Mouse (Mus musculus) T-cell, adult 2 months (primary cell): ENCODE measurements around the gene Olfr551.
"Not testable (repeated sequence)": the region's sequence is repeated elsewhere in the genome, so short reads cannot be mapped to it uniquely, and the experiment has no call there.

Experiments
- DNase-seq: peaks from one replicate; pipeline ENCODE4 v3.0.0; 2022; ENCODE audit warnings: low spot score

The Olfr551 gene

GRCm38 (mm10) chr7:102591786-102592185 lies at the start of gene Olfr551:
Gene Olfr551, minus strand, starts transcription at chr7:102591886.
- DNase-seq: no peak

GRCm38 (mm10) chr7:102638132-102638531 lies 46.4 kb upstream of the Olfr551 start, which contains the start of gene Olfr554:
Gene Olfr554, plus strand, starts transcription at chr7:102638432.
- DNase-seq: no peak

DNA sequence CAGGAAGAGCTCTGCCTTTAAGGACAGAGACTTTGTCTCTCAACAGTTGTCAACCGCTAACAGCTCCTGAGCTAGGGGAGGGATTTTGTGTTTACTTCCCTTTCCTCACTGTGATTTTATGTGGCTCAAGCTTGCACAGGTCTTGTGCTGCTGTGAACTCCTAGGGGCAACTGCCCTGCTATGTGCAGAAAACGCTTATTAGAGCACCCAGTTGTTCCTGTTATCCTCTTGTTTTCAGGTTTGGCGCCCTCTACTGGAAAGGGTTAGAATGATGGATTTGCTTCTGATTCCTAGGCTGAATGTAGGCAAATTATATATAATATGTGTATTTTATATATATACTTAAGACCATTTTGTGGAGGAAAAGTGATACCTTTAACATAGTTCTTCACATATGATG lies 45.0 kb upstream of the Olfr551 start:
- peak; percentile 41 for DNase-seq

DNA sequence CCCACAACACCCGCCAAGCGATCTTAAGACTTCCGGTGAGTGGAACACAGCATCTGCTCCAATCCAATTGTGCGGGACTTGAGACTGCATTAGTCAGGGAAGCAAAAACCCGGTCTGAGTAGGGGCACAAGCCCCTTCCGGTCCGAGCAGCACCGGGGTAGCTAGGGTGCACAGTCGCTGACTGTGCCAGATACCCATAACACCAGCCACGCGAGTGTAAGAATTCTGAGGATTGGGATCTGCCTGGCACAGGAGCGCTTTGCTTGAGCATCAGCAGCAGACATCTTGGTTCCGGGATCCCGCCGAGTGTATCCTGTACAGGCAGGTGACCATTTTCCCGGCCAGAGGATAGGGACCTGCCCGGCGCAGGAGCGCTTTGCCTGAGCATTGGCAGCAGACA lies 28.7 kb upstream of the Olfr551 start:
- DNase-seq: not testable (repeated sequence)

DNA sequence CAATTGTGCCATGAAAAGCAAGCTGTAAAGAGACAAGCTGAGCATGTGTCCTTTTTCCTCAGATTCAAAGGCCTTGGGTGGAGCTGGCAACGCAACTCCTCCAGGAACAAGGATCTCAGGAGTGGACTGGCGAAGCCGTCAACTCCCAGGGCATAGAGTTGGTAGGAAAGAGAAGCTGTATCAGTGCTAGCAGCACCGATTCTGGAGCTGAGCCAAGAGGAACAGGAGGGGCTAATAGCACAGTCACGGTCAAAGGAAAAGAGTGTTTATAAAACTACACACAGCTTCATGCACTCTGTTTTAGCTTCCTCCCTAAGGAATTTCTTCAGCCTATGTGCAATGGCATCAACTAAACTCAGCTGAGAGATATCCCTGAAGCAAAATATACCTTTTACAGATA lies 27.9 kb upstream of the Olfr551 start:
- DNase-seq: no peak

DNA sequence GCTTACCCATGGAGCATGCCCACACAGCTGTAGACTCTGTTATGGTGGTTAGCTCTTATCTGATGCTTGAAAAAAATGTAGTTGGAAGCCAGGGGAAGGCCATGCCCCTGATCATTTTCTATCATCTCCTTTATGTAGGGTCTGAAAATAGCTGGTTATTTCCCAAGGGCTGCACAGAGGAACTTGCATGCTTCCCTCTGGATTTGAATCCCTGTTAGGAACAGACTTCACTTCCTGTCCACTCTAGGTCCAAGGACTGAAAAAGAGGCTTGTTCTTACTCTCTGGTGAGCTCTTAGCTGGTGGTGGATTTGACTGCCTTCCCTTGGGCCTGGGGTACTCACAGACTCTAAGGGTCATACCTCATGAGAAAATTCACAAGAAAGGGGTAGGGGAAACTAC lies 26.4 kb upstream of the Olfr551 start, which contains the start of gene Olfr553:
Olfr553 (minus strand) TSS at position 101 of the 400 bp plus-strand sequence.
- no peak for DNase-seq

DNA sequence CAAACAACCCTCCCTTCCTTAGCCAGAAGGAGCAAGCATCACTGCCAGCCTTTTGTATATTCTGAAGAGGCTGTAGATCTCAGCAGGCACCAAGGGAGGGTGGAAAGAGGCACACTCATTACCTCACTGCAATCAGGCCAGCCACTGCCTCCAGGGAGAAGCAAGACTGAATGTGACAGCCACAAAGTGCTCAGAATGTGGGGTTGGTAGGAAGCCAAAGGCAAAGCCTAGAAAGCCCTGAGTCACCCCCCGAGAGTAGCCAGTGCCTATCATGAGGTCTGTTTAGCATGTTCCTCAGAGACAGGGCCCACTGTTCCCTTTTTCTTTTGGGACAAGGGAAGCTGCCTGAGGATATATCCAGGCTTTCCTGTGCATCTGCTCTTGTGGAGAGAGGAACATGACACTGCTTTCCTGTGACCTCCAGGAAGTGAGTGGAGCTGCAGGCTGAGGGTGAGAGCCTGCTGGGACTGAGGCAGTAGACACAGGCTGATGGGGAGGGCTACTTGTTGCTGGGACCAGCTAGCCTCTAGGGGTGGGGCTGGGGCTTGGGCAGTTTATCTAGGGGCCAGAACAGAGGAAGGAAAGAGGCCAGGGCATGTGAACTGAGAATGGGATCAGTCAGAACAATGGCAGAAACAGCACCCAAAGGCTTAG lies 5.8 kb upstream of the Olfr551 start, which contains the start of gene Olfr552:
Olfr552 (plus strand) TSS at position 393 of the 654 bp plus-strand sequence.
- no peak for DNase-seq

DNA sequence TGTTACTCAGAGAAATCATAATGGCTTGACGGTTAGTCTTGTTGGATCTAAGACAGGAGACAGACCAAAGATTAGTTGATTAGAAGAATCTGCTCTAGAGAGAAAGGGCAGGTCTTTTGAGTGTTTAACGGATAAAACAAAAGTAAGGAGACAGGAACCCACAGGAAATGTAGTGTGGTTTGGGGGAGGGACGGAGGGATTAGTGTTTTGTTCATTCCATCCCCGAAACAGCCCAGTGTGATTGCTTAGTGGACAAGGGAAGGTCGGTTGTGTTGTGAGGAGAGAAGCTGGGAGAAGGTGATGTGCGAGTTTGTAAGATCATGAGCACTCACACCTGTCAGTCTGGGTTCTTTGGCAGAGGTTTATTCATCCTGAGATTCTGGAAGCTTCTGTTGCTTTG lies 15.7 kb downstream of the Olfr551 start:
- no peak for DNase-seq

- no peak for DNase-seq
Measured at GRCm38 (mm10) chr7:102573174-102573830, 18.4 kb downstream of the Olfr551 start.

GRCm38 (mm10) chr7:102571142-102571541 lies 20.5 kb downstream of the Olfr551 start, which contains the start of gene Olfr550:
Gene Olfr550, plus strand, starts transcription at chr7:102571442.
- DNase-seq: no peak

GRCm38 (mm10) chr7:102566219-102566618 lies 25.5 kb downstream of the Olfr551 start:
- no peak for DNase-seq

DNA sequence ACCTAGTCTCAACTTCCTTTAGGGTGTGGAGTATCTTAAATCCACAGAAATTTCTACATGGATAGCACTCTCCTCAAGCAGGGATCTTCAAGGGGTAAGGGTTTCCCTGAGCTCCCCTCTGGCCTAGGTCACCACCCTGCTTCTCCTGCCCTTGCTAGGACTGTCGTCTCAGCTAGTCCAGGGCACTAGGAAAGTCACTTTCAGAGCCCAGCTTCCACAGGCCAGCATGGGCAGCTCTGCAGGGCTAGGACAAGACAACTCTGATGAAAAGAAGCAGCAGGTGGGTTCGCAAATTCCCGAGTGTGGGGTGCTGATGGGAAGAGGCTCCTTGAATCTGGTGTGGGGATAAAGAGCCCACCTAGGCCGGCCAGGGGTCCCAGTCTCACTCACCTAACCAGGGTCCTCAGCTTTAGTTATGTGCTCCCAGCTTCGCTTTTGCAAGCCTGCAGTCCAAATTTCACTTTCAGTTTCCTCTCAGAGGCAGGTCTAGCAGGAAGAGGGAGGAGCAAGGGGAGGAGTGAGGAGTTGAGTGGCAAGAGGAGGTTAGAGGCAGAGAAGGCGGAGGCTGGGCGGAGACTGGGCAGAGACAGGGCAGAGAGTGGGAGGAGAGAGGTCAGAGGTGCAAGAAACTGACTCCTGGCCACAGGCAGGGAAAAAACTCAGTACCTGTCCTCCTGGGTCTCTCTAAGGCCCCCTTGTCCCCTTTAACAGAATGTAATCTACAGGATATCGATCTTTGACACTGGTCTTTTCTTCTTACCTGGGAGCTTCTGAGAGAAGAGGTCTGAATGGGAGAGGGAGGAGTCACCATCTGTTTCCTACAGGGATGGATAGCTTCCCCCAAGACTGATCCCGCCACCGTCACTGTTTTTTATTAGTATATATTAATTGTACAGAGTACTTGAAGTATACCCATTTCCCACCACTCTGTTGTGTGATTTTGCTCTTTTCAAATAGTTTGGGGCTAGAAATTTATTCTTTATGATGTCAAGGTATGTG lies 26.4 kb downstream of the Olfr551 start, which contains the start of gene Trim21:
Trim21 (minus strand) TSS at position 488 of the 999 bp plus-strand sequence.
- peak; percentile 85 for DNase-seq

DNA sequence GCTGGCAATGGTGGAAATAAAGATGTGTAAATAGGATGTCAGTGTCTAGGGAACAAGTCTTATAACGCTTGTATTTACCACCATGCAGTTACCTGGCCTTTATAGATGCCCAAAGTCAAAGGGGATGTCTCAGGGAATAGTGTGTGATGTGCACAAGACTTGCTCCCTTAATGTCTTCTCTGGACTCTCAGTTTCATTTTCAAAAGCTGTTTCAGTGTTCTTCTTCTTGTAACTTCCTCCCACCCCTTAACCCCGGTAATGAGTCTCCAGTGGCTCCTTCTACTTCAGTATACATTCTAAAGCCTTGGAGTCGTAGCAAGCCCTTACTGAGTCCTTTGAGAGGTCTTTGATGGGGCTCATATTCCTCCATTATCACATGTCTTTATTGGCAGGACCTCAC lies 38.4 kb downstream of the Olfr551 start:
- DNase-seq: no peak

- DNase-seq: no peak
Measured at GRCm38 (mm10) chr7:102549570-102549969, 42.1 kb downstream of the Olfr551 start, which contains the start of gene Olfr549. Gene Olfr549, plus strand, starts transcription at chr7:102549870.

DNA sequence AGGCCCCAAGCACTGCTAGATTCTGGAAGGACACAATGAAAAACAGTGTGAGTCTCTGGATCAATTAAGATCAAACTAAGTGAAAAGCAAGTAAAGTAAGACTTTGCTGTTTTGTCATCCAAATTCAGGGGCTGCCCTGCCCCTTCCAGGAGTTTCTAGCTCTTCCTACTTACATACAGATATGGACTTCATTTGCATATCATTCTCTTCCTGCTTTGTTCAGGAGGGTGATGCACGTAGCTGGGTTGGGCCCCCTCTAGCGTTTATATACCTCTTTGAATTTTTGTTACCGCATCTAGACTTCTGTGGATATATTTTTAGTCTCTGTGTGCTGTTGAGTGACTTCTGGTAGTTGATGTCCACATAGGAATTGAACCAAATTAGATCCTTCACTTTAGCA lies 50.4 kb downstream of the Olfr551 start:
- DNase-seq: no peak

DNA sequence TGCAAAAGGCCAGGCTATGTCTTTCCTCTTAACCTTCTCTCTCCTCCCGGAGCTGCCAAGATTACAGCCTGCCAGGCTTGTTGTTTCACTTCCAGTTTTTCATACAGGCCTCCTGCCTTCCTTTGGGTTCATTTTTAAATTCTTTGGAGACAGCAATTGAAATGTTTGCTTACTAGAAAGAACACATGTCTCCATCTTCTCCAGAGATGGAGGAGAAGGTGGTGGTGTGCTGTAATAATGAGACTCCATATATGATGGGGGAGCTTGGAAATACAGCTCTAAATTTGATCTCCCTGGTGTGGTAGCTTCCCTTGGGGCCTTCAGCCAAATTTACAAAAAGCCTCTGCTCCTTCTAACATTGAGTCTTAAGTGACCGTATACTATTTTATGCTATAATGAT lies 51.1 kb downstream of the Olfr551 start, which contains the start of gene Olfr548-ps1:
Olfr548-ps1 (plus strand) TSS at position 301 of the 400 bp plus-strand sequence.
- no peak for DNase-seq

- DNase-seq: no peak
Measured at GRCm38 (mm10) chr7:102534449-102534848, 57.2 kb downstream of the Olfr551 start, which contains the start of gene Olfr547. Gene Olfr547, plus strand, starts transcription at chr7:102534749.
